Mouse (Mus musculus): ENCODE measurements around the gene Arxes2.

- no peak for TF ChIP-seq CTCF (IDR thresholded peaks at IDR 0.05; ENCODE audit: borderline replicate concordance, insufficient read depth, low read depth, low read length)
- TF ChIP-seq POLR2A (IDR thresholded peaks at IDR 0.05; ENCODE audit: borderline replicate concordance, insufficient read depth, low read length): no peak
Observed at GRCm38 (mm10) chrX:136014392-136014791, 20.8 kb downstream of the Arxes2 start.

All from cerebellum, adult 2 months (tissue).